Mouse (Mus musculus) A20 (cell line): ENCODE results near the gene Ttll5.
A peak's percentile ranks its signal among the peaks of the same experiment; 100 is the strongest.

Experiments used
- DNase-seq: peaks from one replicate; pipeline ENCODE4 v3.0.0-alpha.2; 2011; ENCODE audit warnings: low read depth, low spot score

Gene Ttll5

DNA sequence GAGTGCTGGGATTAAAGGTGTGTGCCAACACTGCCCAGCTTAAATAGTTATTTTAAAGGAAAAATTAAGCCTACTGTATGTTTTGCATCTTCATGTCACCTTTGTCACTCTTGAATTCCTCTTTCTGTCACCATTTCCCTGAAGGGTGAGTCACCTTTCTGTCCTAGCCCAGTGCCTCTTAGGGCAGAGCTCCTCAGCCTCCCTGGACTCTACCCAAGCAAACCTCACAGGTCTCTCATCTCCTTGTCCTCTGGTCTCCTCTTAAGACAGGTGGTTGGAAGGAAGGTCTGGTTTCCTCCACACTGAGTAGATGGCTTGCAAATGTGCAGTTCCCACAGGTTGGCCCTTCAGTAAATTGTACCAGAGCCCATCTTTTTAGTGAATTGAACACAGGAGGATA is 143.4 kb downstream of the Ttll5 start:
- no peak for DNase-seq

DNA sequence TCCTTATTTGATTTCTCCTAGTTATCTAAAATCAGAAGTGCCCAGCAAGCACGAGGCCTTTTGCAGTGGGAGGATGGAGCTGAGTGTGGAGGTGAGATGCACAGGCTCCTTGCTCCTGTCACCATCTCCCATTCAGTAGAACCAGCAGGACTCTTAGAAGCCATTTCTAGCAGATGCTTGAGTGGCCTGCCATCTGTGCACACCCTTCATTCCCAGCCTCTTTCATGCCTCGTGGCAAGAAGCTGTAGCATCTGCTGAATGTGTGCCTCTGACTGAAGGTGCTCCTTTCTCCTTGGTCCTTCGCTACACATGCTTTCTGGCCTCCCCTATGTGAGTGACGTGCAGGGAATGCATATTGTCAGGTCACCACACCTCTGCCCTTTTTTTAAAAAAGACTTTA is 143.9 kb downstream of the Ttll5 start:
- no peak for DNase-seq

GRCm38 (mm10) chr12:85969571-85969970 is 145.1 kb downstream of the Ttll5 start:
- no peak for DNase-seq

GRCm38 (mm10) chr12:85970191-85970590 is 145.7 kb downstream of the Ttll5 start:
- no peak for DNase-seq

DNA sequence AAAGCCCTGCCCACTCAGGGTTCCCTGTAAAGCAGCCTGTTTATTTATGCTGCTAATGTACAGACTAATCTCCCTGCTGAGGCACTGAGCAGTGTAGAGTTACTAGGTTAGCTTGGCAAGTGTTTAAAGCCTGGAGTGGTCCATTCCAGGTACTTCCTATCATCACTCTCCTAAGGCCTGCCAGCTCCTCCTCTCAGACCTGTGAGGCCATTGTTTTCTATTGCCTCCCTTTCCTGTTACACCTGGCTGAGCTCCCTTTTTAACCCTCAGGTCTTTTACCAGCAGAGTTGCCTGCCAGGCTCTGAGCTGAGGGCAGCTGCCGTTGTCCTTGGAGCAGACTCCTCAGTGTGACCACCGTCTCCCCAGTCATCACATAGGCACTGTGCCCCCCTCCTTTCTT is 146.3 kb downstream of the Ttll5 start:
- no peak for DNase-seq

- peak; percentile 55 for DNase-seq
Observed at GRCm38 (mm10) chr12:85971655-85972054, 147.2 kb downstream of the Ttll5 start.

- peak; percentile 76 for DNase-seq
Observed at GRCm38 (mm10) chr12:85973526-85973925, 149.1 kb downstream of the Ttll5 start.

GRCm38 (mm10) chr12:85974030-85974429 is 149.6 kb downstream of the Ttll5 start:
- no peak for DNase-seq

- DNase-seq, result peak; percentile 68
Observed at GRCm38 (mm10) chr12:85979996-85980395, 155.5 kb downstream of the Ttll5 start.

GRCm38 (mm10) chr12:85985524-85985923 is 161.1 kb downstream of the Ttll5 start:
- no peak for DNase-seq

DNA sequence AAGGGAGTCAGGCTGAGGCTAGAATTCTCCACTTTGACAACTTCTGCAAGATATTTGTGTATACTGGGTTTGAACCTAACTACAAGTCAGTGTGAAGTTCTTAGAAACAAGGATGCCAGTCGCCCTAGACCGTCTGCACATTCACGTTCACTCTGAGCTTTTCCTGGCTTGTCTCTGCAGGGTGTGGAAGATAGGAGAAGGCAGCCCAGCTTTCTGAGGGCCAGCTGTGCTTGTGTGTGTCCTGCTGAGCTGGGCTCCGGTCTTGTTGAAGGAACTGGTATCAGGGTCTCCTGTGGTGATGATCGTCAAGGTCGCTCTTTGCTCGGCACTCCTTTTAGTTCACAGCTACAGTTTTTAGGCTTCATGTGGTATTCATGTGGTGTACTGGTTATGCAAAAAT is 161.6 kb downstream of the Ttll5 start:
- DNase-seq, result no peak

DNA sequence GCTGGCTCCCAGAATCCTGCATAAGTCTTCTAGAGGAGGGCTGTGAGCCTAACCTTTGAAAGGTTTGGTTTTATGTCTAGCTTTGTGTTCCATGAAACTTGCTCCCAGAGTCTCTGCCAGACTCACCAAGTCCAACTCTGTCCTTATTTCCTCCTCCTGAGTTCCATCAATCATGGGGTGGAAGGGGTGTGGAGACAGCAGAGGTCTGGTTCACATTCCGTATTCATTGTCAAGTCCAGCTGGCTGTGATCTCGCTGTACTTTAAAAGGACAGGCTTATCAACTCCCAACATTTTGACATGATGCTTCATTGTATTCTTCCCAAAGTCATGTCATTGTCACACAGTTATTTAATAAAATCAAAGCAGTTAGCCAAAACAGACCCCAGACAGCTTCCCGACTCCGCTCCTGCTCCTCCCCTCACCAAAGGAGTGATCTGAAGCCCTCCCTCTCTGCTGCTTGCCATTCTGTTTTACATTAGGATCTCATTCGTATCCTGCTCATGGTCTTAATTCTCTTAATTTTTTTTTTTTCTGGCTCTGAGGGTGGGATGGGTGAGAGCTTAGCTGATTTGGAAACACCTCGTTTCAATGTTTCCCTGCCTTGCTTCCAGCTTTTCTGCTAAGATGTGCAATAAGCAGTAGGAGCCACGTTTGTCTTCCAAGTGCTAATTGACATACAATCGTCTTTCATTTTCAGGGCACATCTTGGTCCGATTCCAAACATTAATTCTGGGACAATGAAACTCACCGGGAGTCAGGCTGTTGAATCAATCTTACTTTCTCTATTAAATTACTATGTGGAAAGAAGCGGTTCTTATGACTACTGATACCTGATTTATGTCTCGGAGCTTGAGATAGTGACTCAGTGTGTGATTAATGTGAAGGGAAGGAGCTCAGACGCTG is 162.3 kb downstream of the Ttll5 start:
- no peak for DNase-seq

DNA sequence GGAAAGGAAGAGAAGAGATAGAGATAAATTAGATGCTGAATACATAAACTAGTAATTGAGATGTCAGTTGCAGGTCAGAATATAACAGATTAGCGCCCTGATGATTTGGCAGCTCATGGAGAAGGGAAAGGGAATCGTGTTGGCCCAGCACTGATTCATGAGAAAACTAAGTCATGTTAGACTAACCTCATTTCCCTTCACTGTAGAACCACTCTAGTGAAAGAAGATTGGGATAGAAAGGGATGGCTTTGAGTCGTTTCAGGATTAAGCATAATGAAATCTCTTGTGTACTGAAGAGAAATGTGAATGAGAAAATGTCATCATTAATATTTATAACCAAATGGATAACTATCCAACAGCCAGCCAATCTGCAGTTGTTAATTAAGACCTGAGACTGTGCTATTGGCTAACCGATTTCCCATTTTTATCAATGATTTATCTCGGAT is 163.0 kb downstream of the Ttll5 start:
- no peak for DNase-seq

- no peak for DNase-seq
Observed at GRCm38 (mm10) chr12:85988121-85988520, 163.7 kb downstream of the Ttll5 start.

DNA sequence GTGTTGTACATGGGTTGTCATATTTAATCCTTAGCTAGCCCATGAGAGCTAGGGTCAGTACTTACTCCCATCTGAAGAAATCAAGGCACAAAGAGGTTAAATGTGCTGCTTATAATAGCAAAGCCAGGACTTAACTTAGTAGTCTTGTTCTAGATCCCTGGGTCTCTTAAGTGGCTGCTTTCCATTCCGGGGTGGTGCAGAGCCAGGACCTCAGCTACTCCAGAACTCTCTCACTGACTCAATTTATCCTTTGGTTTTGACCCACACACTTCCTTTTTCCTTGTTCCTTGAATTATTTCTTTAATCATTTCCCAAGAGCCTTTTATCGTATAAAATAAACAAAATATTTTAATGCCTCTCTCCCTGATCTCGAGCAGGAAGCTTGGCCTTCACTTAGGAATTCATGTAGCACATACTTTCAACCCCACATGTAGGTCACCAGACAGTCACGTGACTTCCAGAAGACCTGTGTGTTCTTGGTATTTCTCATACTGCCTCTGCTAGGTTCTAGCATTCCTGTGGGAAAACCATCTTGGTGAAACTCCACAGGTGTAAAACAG is 164.4 kb downstream of the Ttll5 start:
- DNase-seq, result no peak

DNA sequence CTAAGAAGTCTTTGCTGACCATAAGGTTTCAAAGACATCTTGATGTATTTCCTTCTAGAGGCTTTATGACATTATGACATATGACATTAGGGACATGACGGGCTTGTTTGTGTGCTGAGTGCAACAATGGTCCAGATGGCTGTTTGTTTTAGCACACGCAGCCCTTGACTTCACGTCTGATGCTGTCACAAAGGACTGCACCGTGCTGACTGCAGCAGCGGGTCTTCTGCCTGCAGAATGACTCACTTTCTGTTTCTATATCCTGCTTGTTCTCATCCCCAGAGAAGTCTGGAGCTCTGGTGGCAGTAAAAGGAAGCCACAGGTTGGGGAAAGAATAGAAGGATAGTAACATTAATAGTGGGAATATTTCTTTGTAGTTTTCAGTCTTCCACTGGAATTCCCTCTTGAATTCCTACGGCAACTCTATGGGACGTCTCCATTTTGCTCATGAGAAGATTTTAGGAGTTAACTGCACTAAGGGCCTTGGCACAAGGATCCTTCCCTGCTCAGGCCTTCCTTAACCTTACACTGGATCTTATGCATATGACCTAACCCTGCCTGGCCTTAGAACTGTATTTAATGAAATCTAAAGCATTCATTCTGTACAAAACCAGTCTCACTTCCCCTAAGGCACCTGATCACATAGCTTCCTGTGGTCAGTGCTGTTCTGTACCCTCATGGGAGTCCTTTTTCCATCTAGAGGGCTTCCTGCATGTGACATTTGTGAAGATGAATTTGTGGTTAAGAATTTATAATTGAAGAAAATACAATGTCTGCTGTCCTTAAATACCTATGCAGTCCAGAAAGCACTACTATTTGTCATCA is 167.8 kb downstream of the Ttll5 start:
- DNase-seq, result peak; percentile 73

DNA sequence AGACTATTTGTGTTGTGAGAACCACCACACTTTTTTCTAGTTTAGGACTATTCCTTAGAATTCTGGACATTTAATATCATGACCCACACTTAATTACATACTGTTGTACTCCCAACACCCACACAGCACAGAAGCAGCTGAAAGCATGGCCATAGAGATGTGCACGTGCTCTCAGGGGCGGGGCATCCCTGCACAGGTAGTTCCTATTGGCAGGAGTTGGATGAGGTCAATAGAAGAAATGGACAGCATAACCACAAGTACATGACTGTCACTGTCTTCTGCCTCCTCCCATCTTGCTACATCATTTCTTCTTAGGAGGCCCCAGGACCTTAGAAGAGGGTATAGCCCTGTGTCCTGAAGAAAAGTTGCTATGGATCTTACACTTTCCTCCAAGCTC is 168.4 kb downstream of the Ttll5 start:
- DNase-seq, result no peak

DNA sequence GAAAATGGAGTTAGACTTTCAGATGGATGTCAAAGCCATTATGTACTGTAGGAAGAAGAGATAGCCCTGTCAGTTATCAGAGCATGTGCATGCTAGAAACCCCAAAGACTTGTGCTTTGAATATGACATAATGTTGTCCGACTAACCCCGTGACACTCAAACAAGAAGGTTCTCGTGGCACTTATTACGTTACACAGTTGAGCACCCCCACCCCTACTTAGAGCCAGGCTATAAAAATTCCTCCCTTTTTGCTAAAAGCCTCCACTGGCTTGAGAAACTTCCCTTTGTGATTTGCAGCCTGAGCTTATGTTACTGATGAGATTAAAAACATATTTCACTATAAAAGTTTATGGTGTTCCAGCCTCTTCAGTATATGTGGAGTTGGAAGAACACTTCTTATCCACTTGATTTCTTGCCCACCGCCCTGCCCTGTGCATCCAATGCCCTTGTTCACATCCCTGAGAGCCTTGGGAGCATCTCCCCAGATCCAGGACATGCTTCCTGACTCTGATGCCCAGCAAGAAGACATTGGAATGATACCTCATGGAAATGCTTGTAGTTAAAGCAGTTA is 169.4 kb downstream of the Ttll5 start:
- no peak for DNase-seq

GRCm38 (mm10) chr12:86000641-86001073 is 176.2 kb downstream of the Ttll5 start:
- DNase-seq, result no peak

DNA sequence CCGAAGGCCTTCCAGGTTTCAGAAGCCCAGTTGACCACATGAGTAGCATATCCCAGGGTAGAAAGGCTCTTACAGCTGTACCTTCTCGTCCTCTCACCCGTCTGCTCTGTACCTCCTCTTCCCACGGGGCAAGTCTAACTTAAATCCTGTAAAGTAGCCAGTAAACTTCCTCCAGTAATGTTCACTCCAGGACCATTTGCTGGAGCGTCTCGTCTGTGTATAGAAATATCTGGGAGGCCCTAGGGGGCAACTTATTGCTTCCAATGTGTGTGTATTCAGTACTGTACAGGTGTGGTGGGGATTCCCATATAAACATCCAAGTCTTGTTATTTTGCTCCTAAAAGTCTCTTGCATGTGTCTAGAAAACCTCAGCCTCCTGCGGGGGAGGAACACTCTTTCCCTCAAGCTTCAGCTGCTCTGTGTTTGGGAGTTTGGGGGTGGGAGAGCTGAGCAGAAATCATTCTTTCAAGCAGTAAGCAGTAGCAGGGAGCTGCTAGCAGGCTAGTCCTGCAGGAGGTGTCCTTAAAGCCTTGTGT is 176.7 kb downstream of the Ttll5 start:
- no peak for DNase-seq

DNA sequence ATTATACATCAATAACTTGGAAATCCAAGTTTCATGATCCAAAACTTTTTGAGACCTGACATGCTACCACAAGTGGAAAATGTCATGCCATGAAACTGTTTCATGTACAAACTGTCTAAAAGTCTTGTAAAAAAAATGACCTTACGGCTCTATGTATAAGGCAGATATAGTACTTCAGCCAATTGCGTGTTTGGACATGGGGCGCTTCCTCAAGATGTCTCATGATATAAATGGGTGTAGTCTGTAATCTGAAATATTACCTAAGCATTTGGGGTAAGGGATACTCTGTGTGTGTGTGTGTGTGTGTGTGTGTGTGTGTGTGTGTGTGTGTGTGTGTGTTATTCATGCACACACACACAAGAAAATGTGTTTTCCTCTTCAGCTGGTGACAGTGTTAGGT is 180.2 kb downstream of the Ttll5 start:
- no peak for DNase-seq

DNA sequence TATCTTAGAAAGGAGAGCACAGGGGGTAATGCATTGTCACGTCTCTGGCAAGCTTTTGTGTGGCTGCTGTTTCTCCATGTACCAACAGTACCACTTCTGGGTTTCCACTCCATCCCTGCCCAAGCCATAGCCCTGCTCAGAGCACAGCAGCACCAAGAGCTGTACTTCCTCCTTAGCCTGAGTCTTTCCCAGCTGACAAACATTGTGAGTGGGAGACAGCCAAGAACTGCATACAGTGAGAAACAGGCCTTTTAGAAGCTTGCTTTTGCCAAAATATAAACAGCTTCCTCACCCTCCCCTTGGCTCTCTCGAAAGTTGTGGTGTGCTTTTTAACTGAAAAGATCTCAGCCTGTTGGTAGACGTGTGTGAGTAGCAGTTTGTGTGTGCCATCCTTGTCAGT is 182.9 kb downstream of the Ttll5 start:
- DNase-seq, result no peak
